Mouse (Mus musculus): ENCODE results near the gene Emd. TPM values are rescaled to one million over a fixed set of nuclear protein-coding genes. Genes with fewer than 3 reads are reported as not detected.
A peak's percentile ranks its signal among the peaks of the same experiment; 100 is the strongest.

Gene Emd
- polyA plus RNA-seq, 1 experiment from 2014 or later = 20.9 TPM

- no peaks in the 10 kb centered on the region for H3K27me3 ChIP-seq (ENCODE audit: control insufficient read depth, insufficient read depth, low read length)
- peak overlapping the region; percentile 41 for H3K9ac ChIP-seq (ENCODE audit: low read length)
- no peaks in the 10 kb centered on the region for H3K9me3 ChIP-seq (ENCODE audit: control insufficient read depth, low read length)
- TF ChIP-seq EP300 (optimal IDR thresholded peaks at IDR 0.05) = no peak
- TF ChIP-seq CTCF (IDR thresholded peaks at IDR 0.05; ENCODE audit: low read depth) = no peak
- no peaks in the 10 kb centered on the region for H3K4me1 ChIP-seq (replicated peaks; ENCODE audit: control insufficient read depth, insufficient read depth)
- peak overlapping the region; percentile 94 for H3K27ac ChIP-seq (replicated peaks)
- peak overlapping the region; percentile 32 for H3K4me3 ChIP-seq (ENCODE audit: low read depth, low read length)
- 34% methylated on average over 3 of the region's 3 CpGs for WGBS
- DNase-seq (ENCODE audit: low spot score) = peak; percentile 18
- peak; percentile 54 for ATAC-seq (ENCODE audit: low FRiP score, low TSS enrichment)
- H3K36me3 ChIP-seq (ENCODE audit: control insufficient read depth, insufficient read depth, low read length) = peaks cover 3% of the 10 kb centered on the region; the same call in 1 of the 2 replicates
- H3K4me2 ChIP-seq (replicated peaks; ENCODE audit: low read depth) = peak overlapping the region; percentile 42
These were observed 15.2 kb downstream of the Emd start for GRCm38 (mm10) chrX:74269736-74270061.

GRCm38 (mm10) chrX:74270062-74270901 lies 15.8 kb downstream of the Emd start, which contains the start of gene Rpl10:
Gene Rpl10, plus strand, starts transcription at chrX:74270812.
- Histone ChIP-seq H3K4me3 (ENCODE audit: low read depth, low read length) (peak within 1 kb of the TSS; percentile 51), H3K4me1 (replicated peaks; ENCODE audit: control insufficient read depth, insufficient read depth) (no peaks in the 10 kb centered on the region), H3K9me3 (ENCODE audit: control insufficient read depth, low read length) (no peaks in the 10 kb centered on the region), H3K36me3 (ENCODE audit: control insufficient read depth, insufficient read depth, low read length) (peaks cover 3% of the 10 kb centered on the region; the same call in 1 of the 2 replicates), H3K9ac (ENCODE audit: low read length) (peak within 1 kb of the TSS; percentile 72), H3K27me3 (ENCODE audit: control insufficient read depth, insufficient read depth, low read length) (no peaks in the 10 kb centered on the region), H3K4me2 (replicated peaks; ENCODE audit: low read depth) (peak within 1 kb of the TSS; percentile 53), H3K27ac (replicated peaks) (peak within 1 kb of the TSS; percentile 94)
- TF ChIP-seq EP300 (optimal IDR thresholded peaks at IDR 0.05) (peak; percentile 20), CTCF (IDR thresholded peaks at IDR 0.05; ENCODE audit: low read depth) (peak; percentile 63)
- 16% methylated on average over 42 of the region's 42 CpGs for WGBS
- peak; percentile 94 for ATAC-seq (ENCODE audit: low FRiP score, low TSS enrichment)
- DNase-seq (ENCODE audit: low spot score) = peak; percentile 91

GRCm38 (mm10) chrX:74270902-74271551 lies 16.5 kb downstream of the Emd start:
- peak; percentile 4; the same call in 1 of the 2 replicates for TF ChIP-seq CTCF (IDR thresholded peaks at IDR 0.05; ENCODE audit: low read depth)
- no peak for TF ChIP-seq EP300 (optimal IDR thresholded peaks at IDR 0.05)
- Histone ChIP-seq H3K9me3 (ENCODE audit: control insufficient read depth, low read length) (no peaks in the 10 kb centered on the region), H3K4me2 (replicated peaks; ENCODE audit: low read depth) (peak overlapping the region; percentile 53), H3K4me3 (ENCODE audit: low read depth, low read length) (peak overlapping the region; percentile 51), H3K27me3 (ENCODE audit: control insufficient read depth, insufficient read depth, low read length) (no peaks in the 10 kb centered on the region), H3K9ac (ENCODE audit: low read length) (peak overlapping the region; percentile 72), H3K36me3 (ENCODE audit: control insufficient read depth, insufficient read depth, low read length) (peaks cover 3% of the 10 kb centered on the region; the same call in 1 of the 2 replicates), H3K27ac (replicated peaks) (peak overlapping the region; percentile 82), H3K4me1 (replicated peaks; ENCODE audit: control insufficient read depth, insufficient read depth) (no peaks in the 10 kb centered on the region)
- ATAC-seq (ENCODE audit: low FRiP score, low TSS enrichment) (no peak), DNase-seq (ENCODE audit: low spot score) (peak; percentile 39)
- 12% methylated on average over 27 of the region's 27 CpGs for WGBS

GRCm38 (mm10) chrX:74273422-74274322 lies 19.2 kb downstream of the Emd start:
- no peak overlapping the region for H3K4me3 ChIP-seq (ENCODE audit: low read depth, low read length)
- 32% methylated on average over 10 of the region's 10 CpGs for WGBS
- DNase-seq (ENCODE audit: low spot score) = no peak
- ATAC-seq (ENCODE audit: low FRiP score, low TSS enrichment) = no peak
- H3K9me3 ChIP-seq (ENCODE audit: control insufficient read depth, low read length) = no peaks in the 10 kb centered on the region
- H3K27ac ChIP-seq (replicated peaks) = peak overlapping the region; percentile 30; the same call in 1 of the 2 replicates
- H3K36me3 ChIP-seq (ENCODE audit: control insufficient read depth, insufficient read depth, low read length) = peaks cover 3% of the 10 kb centered on the region; the same call in 1 of the 2 replicates
- no peaks in the 10 kb centered on the region for H3K4me1 ChIP-seq (replicated peaks; ENCODE audit: control insufficient read depth, insufficient read depth)
- no peaks in the 10 kb centered on the region for H3K27me3 ChIP-seq (ENCODE audit: control insufficient read depth, insufficient read depth, low read length)
- no peak overlapping the region for H3K4me2 ChIP-seq (replicated peaks; ENCODE audit: low read depth)
- no peak for TF ChIP-seq EP300 (optimal IDR thresholded peaks at IDR 0.05)
- H3K9ac ChIP-seq (ENCODE audit: low read length) = no peak overlapping the region

GRCm38 (mm10) chrX:74277916-74278315 lies 23.4 kb downstream of the Emd start:
- H3K4me3 ChIP-seq (ENCODE audit: low read depth, low read length) = no peak overlapping the region
- no peaks in the 10 kb centered on the region for H3K27me3 ChIP-seq (ENCODE audit: control insufficient read depth, insufficient read depth, low read length)
- no peaks in the 10 kb centered on the region for H3K36me3 ChIP-seq (ENCODE audit: control insufficient read depth, insufficient read depth, low read length)
- 64% methylated on average over 8 of the region's 8 CpGs for WGBS
- no peak overlapping the region for H3K9ac ChIP-seq (ENCODE audit: low read length)
- DNase-seq (ENCODE audit: low spot score) = no peak
- TF ChIP-seq EP300 (optimal IDR thresholded peaks at IDR 0.05) = no peak
- no peak for TF ChIP-seq CTCF (IDR thresholded peaks at IDR 0.05; ENCODE audit: low read depth)
- no peaks in the 10 kb centered on the region for H3K9me3 ChIP-seq (ENCODE audit: control insufficient read depth, low read length)
- H3K4me1 ChIP-seq (replicated peaks; ENCODE audit: control insufficient read depth, insufficient read depth) = no peaks in the 10 kb centered on the region
- no peak for ATAC-seq (ENCODE audit: low FRiP score, low TSS enrichment)
- H3K4me2 ChIP-seq (replicated peaks; ENCODE audit: low read depth) = no peak overlapping the region
- H3K27ac ChIP-seq (replicated peaks) = no peak overlapping the region

All from stomach, postnatal 0 days (tissue).